Mouse (Mus musculus): ENCODE results near the gene Timm13. TPM values are rescaled to one million over a fixed set of nuclear protein-coding genes. Genes with fewer than 3 reads are reported as not detected.
A peak's percentile ranks its signal among the peaks of the same experiment; 100 is the strongest.

The Timm13 gene
- 174 and 253 TPM in 2 replicates for polyA plus RNA-seq (2012; rRNA removed)

DNA sequence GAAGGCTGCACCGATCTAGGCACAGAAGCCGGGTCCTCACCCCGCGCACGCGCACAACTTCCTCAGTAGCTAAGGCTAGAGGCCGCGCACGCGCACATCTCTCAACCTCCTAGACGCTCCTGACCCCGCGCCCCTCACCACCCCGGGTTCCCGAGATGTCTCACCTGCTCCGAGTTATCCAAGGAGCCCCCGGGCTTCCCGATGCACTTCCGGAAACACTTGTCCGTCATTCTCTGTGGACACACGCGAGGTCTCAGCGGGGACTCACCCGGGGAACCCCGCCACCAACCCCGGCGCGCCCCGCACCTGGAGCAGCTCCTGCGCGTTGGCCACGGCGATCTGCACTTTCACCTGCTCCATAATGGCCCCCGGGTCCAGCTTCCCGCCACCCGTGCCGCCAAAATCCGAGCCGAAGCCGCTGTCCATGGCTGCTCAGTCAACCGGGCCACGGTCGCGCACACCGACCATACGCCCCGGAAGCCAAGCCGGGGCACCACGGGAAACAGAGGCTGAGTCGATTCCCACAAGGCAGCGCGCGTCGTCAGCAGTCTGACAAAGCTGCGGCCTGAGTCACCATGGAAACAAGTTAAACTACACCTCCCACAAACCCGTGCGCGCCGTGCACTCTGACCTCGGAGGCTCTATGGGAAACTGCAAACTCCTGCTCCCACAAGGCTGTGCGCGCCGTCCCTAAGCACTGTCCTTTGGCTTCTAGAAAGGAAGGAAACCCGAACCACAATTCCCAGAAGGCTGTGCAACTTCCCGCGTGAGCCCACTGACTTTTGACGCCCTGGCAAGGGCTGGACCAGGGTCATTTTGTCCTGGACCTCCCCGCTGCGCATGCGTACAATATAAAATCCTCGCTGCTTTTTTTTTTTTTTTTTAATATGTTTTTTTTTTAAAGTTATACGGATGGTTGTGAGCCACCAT, at the start of gene Timm13:
Timm13 (minus strand) TSS at position 652 of the 930 bp plus-strand sequence.
- TF ChIP-seq CTCF (IDR thresholded peaks at IDR 0.05; ENCODE audit: borderline replicate concordance, extremely low read depth, insufficient read depth, insufficient read length) (no peak), POLR2A (IDR thresholded peaks at IDR 0.05; ENCODE audit: borderline replicate concordance, extremely low read depth, insufficient read depth, insufficient read length, poor library complexity, severe bottlenecking) (peak; percentile 51; the same call in 1 of the 2 replicates)
- peak; percentile 100 for DNase-seq (ENCODE audit: low read depth)

DNA sequence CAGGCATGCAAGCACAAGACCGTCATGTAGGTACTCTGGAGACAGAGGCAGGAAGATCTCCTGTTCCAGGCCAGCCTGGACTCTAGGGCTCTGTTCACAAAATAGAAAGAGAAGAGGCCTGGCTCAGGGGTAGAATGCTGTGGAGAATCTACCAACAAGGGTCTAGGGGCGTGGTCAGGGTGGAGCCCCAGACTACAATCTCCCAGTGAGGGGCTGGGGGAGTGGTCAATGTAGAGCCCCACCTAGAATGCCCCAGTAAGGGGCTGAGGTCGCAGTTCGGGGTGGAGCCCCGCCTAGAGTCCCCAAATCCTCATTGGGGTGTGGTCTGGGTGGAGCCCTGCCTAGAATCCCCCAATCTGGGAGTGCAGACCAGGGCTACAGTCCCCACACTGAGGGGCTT, 49.5 kb upstream of the Timm13 start:
- TF ChIP-seq POLR2A (IDR thresholded peaks at IDR 0.05; ENCODE audit: borderline replicate concordance, extremely low read depth, insufficient read depth, insufficient read length, poor library complexity, severe bottlenecking) (no peak), CTCF (IDR thresholded peaks at IDR 0.05; ENCODE audit: borderline replicate concordance, extremely low read depth, insufficient read depth, insufficient read length) (no peak)
- no peak for DNase-seq (ENCODE audit: low read depth)

DNA sequence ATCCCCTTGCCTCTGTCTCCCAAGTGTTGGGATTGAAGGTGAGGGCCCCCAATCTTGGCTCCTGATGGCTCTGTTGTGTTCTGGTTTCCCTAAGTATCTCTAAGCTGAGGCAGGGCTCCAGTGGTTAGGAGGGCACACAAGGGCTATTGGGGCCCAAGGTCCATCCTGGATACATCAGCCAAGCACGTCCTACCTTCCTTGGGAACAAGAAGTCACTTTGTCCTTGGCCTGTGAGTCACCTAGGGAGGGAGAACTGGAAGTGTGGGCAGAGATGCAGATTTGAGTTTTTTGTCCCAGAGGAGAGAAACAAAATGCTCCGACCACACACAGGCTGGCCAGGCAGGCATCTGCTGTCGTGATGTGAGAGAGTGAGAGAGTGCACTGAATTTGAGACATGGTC, 48.3 kb upstream of the Timm13 start:
- no peak for DNase-seq (ENCODE audit: low read depth)
- TF ChIP-seq POLR2A (IDR thresholded peaks at IDR 0.05; ENCODE audit: borderline replicate concordance, extremely low read depth, insufficient read depth, insufficient read length, poor library complexity, severe bottlenecking), result no peak

GRCm38 (mm10) chr10:80948570-80948969, 47.8 kb upstream of the Timm13 start:
- peak; percentile 23 for DNase-seq (ENCODE audit: low read depth)
- TF ChIP-seq CTCF (IDR thresholded peaks at IDR 0.05; ENCODE audit: borderline replicate concordance, extremely low read depth, insufficient read depth, insufficient read length), result no peak

- DNase-seq (ENCODE audit: low read depth), result peak; percentile 43
- no peak for TF ChIP-seq POLR2A (IDR thresholded peaks at IDR 0.05; ENCODE audit: borderline replicate concordance, extremely low read depth, insufficient read depth, insufficient read length, poor library complexity, severe bottlenecking)
- TF ChIP-seq CTCF (IDR thresholded peaks at IDR 0.05; ENCODE audit: borderline replicate concordance, extremely low read depth, insufficient read depth, insufficient read length), result no peak
Observed at GRCm38 (mm10) chr10:80947802-80948201, 47.0 kb upstream of the Timm13 start.

- no peak for DNase-seq (ENCODE audit: low read depth)
- TF ChIP-seq POLR2A (IDR thresholded peaks at IDR 0.05; ENCODE audit: borderline replicate concordance, extremely low read depth, insufficient read depth, insufficient read length, poor library complexity, severe bottlenecking) (no peak), CTCF (IDR thresholded peaks at IDR 0.05; ENCODE audit: borderline replicate concordance, extremely low read depth, insufficient read depth, insufficient read length) (peak; percentile 53; the same call in 1 of the 2 replicates)
Observed at GRCm38 (mm10) chr10:80946684-80947437, 46.1 kb upstream of the Timm13 start.

DNA sequence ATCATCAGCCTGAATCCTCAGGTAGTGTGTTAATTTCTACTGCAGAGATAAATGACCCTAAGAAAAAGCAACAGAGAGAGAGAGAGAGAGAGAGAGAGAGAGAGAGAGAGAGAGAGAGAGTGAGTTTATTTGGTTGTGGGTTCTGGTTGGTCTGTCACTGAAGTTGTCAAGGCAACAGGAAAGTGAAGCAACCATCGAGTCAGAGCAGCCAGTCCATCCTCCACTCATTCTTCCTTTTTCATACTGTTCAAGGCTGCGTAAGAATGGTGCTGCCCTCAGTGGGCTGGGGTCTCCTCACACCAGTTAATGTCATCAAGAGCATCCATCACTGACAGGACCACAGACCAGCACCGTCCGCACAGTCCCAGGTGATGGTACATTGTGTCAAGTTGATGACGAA, 43.5 kb upstream of the Timm13 start:
- no peak for DNase-seq (ENCODE audit: low read depth)
- TF ChIP-seq CTCF (IDR thresholded peaks at IDR 0.05; ENCODE audit: borderline replicate concordance, extremely low read depth, insufficient read depth, insufficient read length) (no peak), POLR2A (IDR thresholded peaks at IDR 0.05; ENCODE audit: borderline replicate concordance, extremely low read depth, insufficient read depth, insufficient read length, poor library complexity, severe bottlenecking) (no peak)

GRCm38 (mm10) chr10:80943701-80944100, 42.9 kb upstream of the Timm13 start:
- DNase-seq (ENCODE audit: low read depth), result no peak
- TF ChIP-seq CTCF (IDR thresholded peaks at IDR 0.05; ENCODE audit: borderline replicate concordance, extremely low read depth, insufficient read depth, insufficient read length) (no peak), POLR2A (IDR thresholded peaks at IDR 0.05; ENCODE audit: borderline replicate concordance, extremely low read depth, insufficient read depth, insufficient read length, poor library complexity, severe bottlenecking) (no peak)

GRCm38 (mm10) chr10:80942919-80943318, 42.1 kb upstream of the Timm13 start:
- TF ChIP-seq POLR2A (IDR thresholded peaks at IDR 0.05; ENCODE audit: borderline replicate concordance, extremely low read depth, insufficient read depth, insufficient read length, poor library complexity, severe bottlenecking) (no peak), CTCF (IDR thresholded peaks at IDR 0.05; ENCODE audit: borderline replicate concordance, extremely low read depth, insufficient read depth, insufficient read length) (no peak)

DNA sequence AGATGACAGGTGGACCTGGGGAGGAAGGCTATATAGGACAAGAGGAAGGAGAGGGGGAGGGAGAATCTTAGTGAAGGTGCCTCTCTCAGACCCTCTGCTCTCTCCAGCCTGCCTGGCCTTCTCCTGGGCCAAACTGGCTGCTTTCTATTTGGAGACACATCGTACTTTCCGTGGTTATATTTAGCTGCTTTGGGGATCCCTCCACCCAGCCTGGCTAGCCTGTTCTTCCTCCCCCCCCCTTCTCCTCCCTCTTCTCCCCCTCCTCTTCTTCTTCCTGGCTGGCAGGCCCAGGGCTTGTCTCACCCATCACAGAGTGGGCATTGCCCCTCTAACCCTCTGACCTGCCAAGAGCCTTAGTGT, 40.2 kb upstream of the Timm13 start:
- TF ChIP-seq POLR2A (IDR thresholded peaks at IDR 0.05; ENCODE audit: borderline replicate concordance, extremely low read depth, insufficient read depth, insufficient read length, poor library complexity, severe bottlenecking), result no peak
- TF ChIP-seq CTCF (IDR thresholded peaks at IDR 0.05; ENCODE audit: borderline replicate concordance, extremely low read depth, insufficient read depth, insufficient read length), result no peak
- DNase-seq (ENCODE audit: low read depth), result no peak

More at GRCm38 (mm10) chr10:80942919-80943318, 42.1 kb upstream of the Timm13 start:
- no peak for DNase-seq (ENCODE audit: low read depth)

GRCm38 (mm10) chr10:80940320-80940987, 39.7 kb upstream of the Timm13 start:
- peak; percentile 14 for DNase-seq (ENCODE audit: low read depth)
- TF ChIP-seq CTCF (IDR thresholded peaks at IDR 0.05; ENCODE audit: borderline replicate concordance, extremely low read depth, insufficient read depth, insufficient read length) (no peak), POLR2A (IDR thresholded peaks at IDR 0.05; ENCODE audit: borderline replicate concordance, extremely low read depth, insufficient read depth, insufficient read length, poor library complexity, severe bottlenecking) (no peak)
